Mouse (Mus musculus) ovary, adult 10 weeks (tissue): ENCODE results near the gene Itk. TPM values are rescaled to one million over a fixed set of nuclear protein-coding genes. Genes with fewer than 3 reads are reported as not detected.

Experiments used
- polyA plus RNA-seq: library from polyadenylated mRNA; stranded (reverse); fragments of 350-450 nt; fragmentation: Illumina TruSeq; extraction: RNeasy Lipid Tissue Mini Kit (QIAGEN cat#74804); gene quantifications from one replicate; pipeline ENCODE4 v1.2.3, GENCODE M21; 2014

Gene Itk
- 0.68 TPM for polyA plus RNA-seq

GRCm38 (mm10) chr11:46389336-46390117, at the start of gene Itk:
Itk (minus strand) TSS chr11:46389515.

GRCm38 (mm10) chr11:46436760-46437458, 47.6 kb upstream of the Itk start, which contains the start of gene Med7:
Med7 (plus strand) TSS chr11:46436925.

GRCm38 (mm10) chr11:46396167-46396859, 7.0 kb upstream of the Itk start, which contains the start of gene Fam71b:
Fam71b (plus strand) TSS chr11:46396559.

GRCm38 (mm10) chr11:46312523-46313035, 76.7 kb downstream of the Itk start, which contains the start of gene Cyfip2:
Cyfip2 (minus strand) TSS chr11:46312859.

Other genes starting within 250 kb of the Itk start
- gene Nipal4, start 223.0 kb downstream of the Itk start, polyA plus RNA-seq = 1.7 TPM
- not detected for gene Fndc9, start 154.0 kb downstream of the Itk start, polyA plus RNA-seq
- 45.7 TPM for gene Cyfip2, start 76.7 kb downstream of the Itk start, polyA plus RNA-seq
- gene Fam71b, start 7.0 kb upstream of the Itk start, polyA plus RNA-seq = not detected
- gene Med7, start 47.4 kb upstream of the Itk start, polyA plus RNA-seq = 187 TPM
- 2.0 TPM for gene Havcr2, start 65.4 kb upstream of the Itk start, polyA plus RNA-seq
- gene Gm12169, start 134.7 kb upstream of the Itk start, polyA plus RNA-seq = not detected
- gene BC053393, start 182.0 kb upstream of the Itk start, polyA plus RNA-seq = not detected
- gene Dppa1, start 239.7 kb upstream of the Itk start, polyA plus RNA-seq = 0.88 TPM